Mouse (Mus musculus) hindbrain, embryonic 12.5 days (tissue): ENCODE data around the gene Grin1. TPM values are rescaled to one million over a fixed set of nuclear protein-coding genes. Genes with fewer than 3 reads are reported as not detected.

Experiments used
- ATAC-seq: fragments of 200-750 bp; cut with Nextera tagmentation; 2 replicates; pipeline ENCODE4 v1.8.0; 2017; ENCODE audit warnings: moderate TSS enrichment; ENCODE audit not compliant: low FRiP score
- H3K27ac ChIP-seq: fragments of 300-500 bp; sonication (generic); 2 replicates; pipeline ENCODE4 v1.5.1; 2016; ENCODE audit warnings: mild to moderate bottlenecking
- H3K27me3 ChIP-seq: fragments of 300-500 bp; sonication (generic); 2 replicates; pipeline ENCODE4 v1.6.1; 2016; ENCODE audit warnings: mild to moderate bottlenecking
- H3K36me3 ChIP-seq: fragments of 300-500 bp; sonication (generic); 2 replicates; pipeline ENCODE4 v1.6.1; 2016; ENCODE audit warnings: mild to moderate bottlenecking
- H3K4me1 ChIP-seq: fragments of 300-500 bp; sonication (generic); 2 replicates; pipeline ENCODE4 v1.6.1; 2016
- H3K4me2 ChIP-seq: fragments of 300-500 bp; sonication (generic); replicated peaks from 2 replicates; pipeline ENCODE4 v1.6.1; 2016; ENCODE audit warnings: mild to moderate bottlenecking
- H3K4me3 ChIP-seq: fragments of 300-500 bp; sonication (generic); 2 replicates; pipeline ENCODE4 v1.5.1; 2016; ENCODE audit warnings: mild to moderate bottlenecking
- H3K9ac ChIP-seq: fragments of 300-500 bp; sonication (generic); 2 replicates; pipeline ENCODE4 v1.6.1; 2016; ENCODE audit warnings: mild to moderate bottlenecking, moderate library complexity
- H3K9me3 ChIP-seq: fragments of 300-500 bp; sonication (generic); replicated peaks from 2 replicates; pipeline ENCODE4 v1.6.1; 2016; ENCODE audit warnings: mild to moderate bottlenecking
- WGBS: fragments of 180-500 bp; shearing (Covaris S2); methylation state at CpG from one replicate; pipeline ENCODE4 v1.1.7; 2016; 5-methylcytosine and 5-hydroxymethylcytosine counted together
- polyA plus RNA-seq: library from polyadenylated mRNA; unstranded; fragments of >200 nt; fragmentation: Nextera tagmentation; extraction: Ambion mirVana; gene quantifications from 2 replicates; pipeline ENCODE4 v1.2.1, GENCODE M21; 2016

Gene Grin1
- polyA plus RNA-seq, 1 experiment from 2014 or later: 6.3 TPM

DNA sequence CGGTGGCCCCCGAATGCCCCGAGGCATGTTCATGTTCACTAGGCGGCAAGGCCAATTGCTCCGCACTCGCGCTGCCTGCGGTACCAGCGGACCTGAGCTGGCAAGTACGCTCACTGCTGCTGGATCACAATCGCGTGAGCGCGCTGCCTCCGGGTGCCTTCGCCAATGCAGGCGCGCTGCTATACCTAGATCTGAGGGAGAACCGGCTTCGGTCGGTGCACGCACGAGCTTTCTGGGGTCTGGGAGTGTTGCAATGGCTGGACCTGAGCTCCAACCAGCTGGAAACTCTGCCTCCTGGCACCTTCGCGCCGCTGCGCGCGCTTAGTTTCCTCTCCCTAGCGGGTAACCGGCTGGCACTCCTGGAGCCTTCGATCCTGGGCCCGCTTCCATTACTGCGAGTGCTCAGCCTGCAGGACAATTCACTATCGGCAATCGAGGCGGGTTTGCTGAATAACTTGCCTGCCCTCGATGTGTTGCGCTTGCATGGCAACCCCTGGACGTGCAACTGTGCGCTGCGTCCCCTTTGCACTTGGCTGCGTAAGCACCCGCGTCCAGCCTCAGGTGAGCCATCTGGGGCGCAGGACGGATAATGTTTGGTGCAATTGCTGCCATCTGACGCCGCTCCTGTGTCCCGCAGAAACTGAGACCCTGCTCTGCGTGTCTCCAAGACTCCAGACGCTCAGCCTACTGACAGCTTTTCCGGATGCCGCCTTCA lies 28.7 kb downstream of the Grin1 start:
- peaks cover 12% of the 10 kb centered on the region for H3K36me3 ChIP-seq
- H3K27ac ChIP-seq: no peak overlapping the region
- H3K9me3 ChIP-seq: no peaks in the 10 kb centered on the region
- peak overlapping the region; percentile 17 for H3K4me3 ChIP-seq
- peaks cover 84% of the 10 kb centered on the region for H3K27me3 ChIP-seq
- peak overlapping the region; percentile 40 for H3K4me2 ChIP-seq
- 2% methylated on average over 54 of the region's 54 CpGs for WGBS
- peak overlapping the region; percentile 8; the same call in 1 of the 2 replicates for H3K9ac ChIP-seq
- H3K4me1 ChIP-seq: peaks cover 16% of the 10 kb centered on the region
- ATAC-seq: no peak

DNA sequence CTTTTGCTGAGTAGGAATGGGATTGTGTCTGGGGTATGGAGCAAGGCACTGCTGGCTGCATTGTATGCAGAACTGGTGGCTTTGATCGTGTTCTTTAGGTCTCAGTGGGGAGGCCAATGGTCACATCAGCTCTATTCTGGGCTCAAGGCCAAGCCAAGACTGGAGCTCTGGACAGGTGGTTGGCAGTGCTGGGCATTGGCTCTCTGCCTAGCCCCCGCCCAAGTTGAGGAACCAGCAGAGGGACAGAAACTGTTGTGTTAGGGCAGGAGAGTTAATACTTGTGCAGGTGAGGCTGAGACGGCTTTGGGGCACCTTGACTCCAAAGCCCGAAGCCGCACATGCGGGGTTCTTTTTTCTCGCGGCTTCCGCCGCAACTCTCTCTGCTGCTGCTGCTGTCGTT lies 29.3 kb downstream of the Grin1 start, which contains the start of gene Lrrc26:
TSS of gene Lrrc26 (plus strand) at position 265 of the 400 bp plus-strand sequence.
- Histone ChIP-seq H3K9ac (peak within 1 kb of the TSS; percentile 8; the same call in 1 of the 2 replicates), H3K9me3 (no peaks in the 10 kb centered on the region), H3K4me1 (peaks cover 16% of the 10 kb centered on the region), H3K4me2 (peak within 1 kb of the TSS; percentile 40), H3K36me3 (peaks cover 18% of the 10 kb centered on the region), H3K4me3 (peak within 1 kb of the TSS; percentile 17), H3K27me3 (peaks cover 78% of the 10 kb centered on the region), H3K27ac (no peak within 1 kb of the TSS)
- WGBS: 9% methylated on average over 11 of the region's 11 CpGs
- no peak for ATAC-seq

DNA sequence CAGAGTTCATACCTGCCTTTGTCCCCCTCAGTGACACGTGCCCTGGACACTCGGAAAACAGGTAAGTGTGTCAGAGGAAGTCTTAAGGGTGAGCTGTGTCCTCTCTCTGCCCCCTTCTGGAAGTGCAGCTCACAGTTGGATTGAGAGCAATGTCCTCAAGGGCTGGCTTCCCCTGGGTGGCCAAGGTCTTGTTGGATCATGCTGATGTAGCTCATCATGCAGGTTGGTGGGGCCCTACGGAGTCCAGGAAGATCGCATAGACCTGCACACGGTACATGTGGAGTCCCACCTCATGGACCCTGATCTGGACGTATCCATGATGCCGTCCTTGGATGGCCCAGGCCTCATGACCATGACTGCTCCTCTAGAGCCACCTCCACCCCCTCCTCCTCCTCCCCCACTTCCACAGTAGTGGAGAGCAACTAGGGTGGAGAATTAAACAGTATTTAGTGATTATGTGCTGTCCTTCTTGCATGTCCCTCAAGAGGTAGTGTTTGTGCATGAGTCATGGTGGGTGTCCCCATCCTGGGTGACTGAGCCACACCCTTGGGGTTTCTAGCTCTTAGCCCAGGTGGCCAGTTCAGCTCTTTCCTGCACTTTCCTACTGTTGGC lies 30.1 kb downstream of the Grin1 start:
- no peak overlapping the region for H3K4me2 ChIP-seq
- no peak overlapping the region for H3K9ac ChIP-seq
- H3K27ac ChIP-seq: no peak overlapping the region
- peaks cover 69% of the 10 kb centered on the region for H3K27me3 ChIP-seq
- no peak overlapping the region for H3K4me3 ChIP-seq
- no peak for ATAC-seq
- WGBS: 81% methylated on average over 7 of the region's 7 CpGs
- peaks cover 16% of the 10 kb centered on the region for H3K4me1 ChIP-seq
- H3K36me3 ChIP-seq: peaks cover 26% of the 10 kb centered on the region
- no peaks in the 10 kb centered on the region for H3K9me3 ChIP-seq

DNA sequence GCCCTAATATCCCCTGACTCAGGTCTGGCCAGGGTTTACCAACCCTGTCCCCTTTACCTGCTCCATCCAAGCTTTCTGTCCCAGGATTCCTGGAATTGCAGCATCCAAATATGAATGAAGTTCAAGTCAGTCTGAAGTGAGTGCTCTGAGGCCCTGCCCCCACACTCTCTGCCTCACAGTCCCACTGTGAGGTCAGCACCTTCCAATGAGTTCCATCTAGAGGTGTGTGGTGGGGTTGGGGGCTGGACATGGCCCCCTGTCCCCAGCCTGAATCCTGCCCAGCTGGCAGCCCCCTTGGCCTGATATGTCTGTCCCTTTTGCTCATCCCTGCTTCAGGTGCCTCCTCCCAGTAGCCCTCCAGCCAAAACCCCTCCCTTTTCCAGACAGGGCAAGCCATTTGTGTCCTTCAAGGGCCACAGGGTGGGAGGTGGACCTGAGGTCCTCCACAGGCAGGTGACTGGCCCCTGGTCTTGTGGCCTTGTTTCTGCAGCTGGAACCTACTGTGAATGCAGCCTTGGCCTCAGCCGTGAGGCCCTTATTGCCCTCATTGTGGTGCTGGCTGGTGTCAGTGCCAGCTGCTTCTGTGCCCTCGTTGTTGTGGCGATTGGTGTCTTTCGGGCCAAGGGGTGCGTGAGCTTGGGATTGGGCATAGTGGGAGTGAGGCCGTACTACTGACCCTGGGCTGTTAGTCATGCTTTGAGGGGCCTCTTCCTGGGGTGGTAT lies 30.9 kb downstream of the Grin1 start, which contains the start of gene Tmem210:
TSS of gene Tmem210 (plus strand) at position 219 of the 723 bp plus-strand sequence.
- H3K4me1 ChIP-seq: peaks cover 16% of the 10 kb centered on the region
- peaks cover 33% of the 10 kb centered on the region for H3K36me3 ChIP-seq
- no peak within 1 kb of the TSS for H3K4me2 ChIP-seq
- ATAC-seq: no peak
- WGBS: 89% methylated on average over 6 of the region's 6 CpGs
- no peak within 1 kb of the TSS for H3K4me3 ChIP-seq
- H3K27ac ChIP-seq: no peak within 1 kb of the TSS
- H3K9me3 ChIP-seq: no peaks in the 10 kb centered on the region
- peaks cover 62% of the 10 kb centered on the region for H3K27me3 ChIP-seq
- H3K9ac ChIP-seq: no peak within 1 kb of the TSS

DNA sequence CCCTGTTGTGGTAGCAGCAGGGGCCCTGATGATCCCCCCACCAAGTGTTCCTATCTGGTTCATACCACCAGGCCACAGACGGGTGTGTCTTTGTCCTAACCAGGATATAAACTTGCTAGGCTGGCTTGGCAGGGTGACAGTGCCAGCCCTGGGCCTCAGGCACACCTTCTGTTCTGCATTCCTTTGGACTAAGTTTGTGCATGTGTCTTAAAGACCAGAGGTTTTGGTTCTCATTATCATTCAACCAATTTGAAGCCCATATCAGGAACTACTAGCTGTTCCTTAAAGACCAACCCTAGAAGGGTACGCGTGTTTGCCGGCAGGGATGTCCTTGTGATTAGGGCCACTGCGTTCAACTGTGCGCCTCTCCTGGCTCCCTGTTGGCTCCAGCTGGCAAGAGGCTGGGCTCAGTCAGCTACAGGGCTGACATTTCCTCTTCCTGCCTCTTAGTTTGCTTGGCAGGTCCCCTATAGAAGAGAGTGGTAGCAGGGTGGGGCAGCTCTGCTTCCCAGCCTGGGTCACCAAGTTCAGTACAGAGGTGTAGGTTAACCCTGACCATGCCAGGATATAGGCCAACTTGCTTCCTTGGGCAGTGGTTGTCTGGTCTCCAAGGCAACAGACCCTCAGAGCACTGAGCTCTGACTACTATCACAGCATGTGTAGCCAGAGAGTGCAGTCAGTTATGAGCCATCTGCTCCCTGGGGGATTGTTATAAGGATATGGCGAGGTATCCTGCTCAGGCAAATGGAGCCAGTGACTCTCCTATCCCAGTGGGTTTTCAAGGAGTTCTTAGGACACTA lies 31.9 kb downstream of the Grin1 start:
- Histone ChIP-seq H3K27me3 (peaks cover 51% of the 10 kb centered on the region), H3K4me2 (no peak overlapping the region), H3K4me1 (peaks cover 9% of the 10 kb centered on the region), H3K36me3 (peaks cover 42% of the 10 kb centered on the region), H3K27ac (no peak overlapping the region), H3K4me3 (no peak overlapping the region), H3K9ac (no peak overlapping the region), H3K9me3 (no peaks in the 10 kb centered on the region)
- WGBS: 55% methylated on average over 7 of the region's 7 CpGs
- ATAC-seq: no peak

DNA sequence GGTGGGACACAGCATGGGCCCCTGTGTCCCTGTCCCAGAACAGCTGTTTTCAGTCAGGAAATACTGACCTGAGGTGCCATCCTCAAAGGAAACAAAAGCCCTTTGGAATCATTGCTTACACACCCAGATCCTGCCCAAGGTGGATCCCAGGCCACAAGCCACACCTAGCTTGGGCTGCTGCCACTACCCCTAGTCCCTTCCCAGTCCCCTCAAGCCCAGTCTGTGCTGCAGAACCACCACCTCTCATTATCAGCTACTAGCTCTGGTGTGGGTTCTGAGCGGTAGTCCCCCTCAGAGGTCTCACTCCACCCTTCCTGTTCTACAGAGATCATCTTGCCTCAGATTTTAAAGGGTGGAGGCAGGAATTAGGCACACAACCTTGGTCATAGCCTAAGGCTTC lies 32.7 kb downstream of the Grin1 start:
- Histone ChIP-seq H3K9me3 (no peaks in the 10 kb centered on the region), H3K27me3 (peaks cover 44% of the 10 kb centered on the region), H3K4me1 (peaks cover 5% of the 10 kb centered on the region), H3K4me3 (no peak overlapping the region), H3K36me3 (peaks cover 47% of the 10 kb centered on the region), H3K27ac (no peak overlapping the region), H3K4me2 (no peak overlapping the region), H3K9ac (no peak overlapping the region)
- 75% methylated on average over 1 of the region's 1 CpGs for WGBS
- no peak for ATAC-seq

DNA sequence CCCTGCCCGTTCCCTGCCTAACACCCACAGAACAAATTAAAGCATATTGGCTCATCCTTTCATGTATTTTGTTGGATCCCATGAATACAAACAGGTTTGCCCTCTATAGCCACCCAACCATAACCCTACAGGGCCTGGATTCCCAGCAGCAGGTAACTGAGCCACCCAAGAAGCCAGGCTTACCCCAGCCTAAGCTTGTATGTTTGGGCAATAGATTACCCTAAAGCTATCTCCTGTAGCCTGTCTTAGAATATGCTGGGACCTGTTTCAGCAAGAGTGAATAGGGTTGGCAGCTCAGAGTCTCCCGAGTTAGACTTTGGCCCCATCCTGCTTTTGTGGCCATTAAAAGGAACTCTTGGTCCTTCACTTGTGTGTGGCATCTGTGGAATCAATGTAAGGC lies 33.4 kb downstream of the Grin1 start:
- Histone ChIP-seq H3K4me2 (no peak overlapping the region), H3K4me1 (peaks cover 5% of the 10 kb centered on the region), H3K27ac (no peak overlapping the region), H3K27me3 (peaks cover 37% of the 10 kb centered on the region), H3K9me3 (no peaks in the 10 kb centered on the region), H3K36me3 (peaks cover 54% of the 10 kb centered on the region), H3K9ac (no peak overlapping the region), H3K4me3 (no peak overlapping the region)
- ATAC-seq: no peak
- 91% methylated on average over 2 of the region's 2 CpGs for WGBS

DNA sequence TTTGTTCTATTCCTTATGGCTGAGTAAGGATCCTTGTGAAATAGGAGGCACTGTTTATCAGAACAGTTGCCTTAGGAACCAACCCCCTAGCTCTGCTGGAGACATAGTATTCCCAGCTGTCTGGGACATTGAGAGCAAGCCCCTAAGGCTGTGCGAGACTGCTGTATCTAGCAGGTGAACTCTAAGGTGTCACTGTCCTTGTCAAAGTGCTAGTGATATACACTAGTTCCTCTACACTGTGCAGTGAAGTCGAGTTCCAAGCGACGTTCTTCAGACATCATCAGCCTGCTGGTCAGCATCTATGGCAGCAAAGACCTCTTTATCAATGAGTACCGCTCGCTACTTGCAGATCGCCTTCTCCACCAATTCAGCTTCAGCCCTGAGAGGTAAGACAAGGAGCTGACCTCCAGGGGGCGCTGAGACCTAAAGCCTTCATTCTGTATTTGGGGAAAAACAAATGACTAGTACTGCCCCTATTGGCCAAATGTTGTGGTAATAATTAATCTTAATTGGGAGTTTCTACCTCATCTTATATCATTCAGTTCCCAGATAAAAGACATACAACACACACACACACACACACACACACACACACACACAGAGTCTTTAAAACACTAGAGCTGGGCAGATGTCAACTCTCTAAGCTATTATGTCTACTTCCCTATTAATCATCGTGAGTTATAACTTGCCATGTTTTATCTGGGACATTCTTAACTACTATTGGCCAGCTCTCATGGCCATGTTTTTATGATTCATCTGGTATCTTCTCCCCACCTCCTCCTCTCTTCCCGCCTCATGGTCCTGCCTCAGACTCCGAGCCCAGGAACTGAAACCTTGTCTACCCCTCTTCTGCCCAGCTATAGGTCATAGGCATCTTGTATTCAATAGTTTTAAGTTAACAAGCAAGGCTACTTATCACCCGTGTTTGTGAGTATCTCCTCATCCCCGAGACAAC lies 39.8 kb downstream of the Grin1 start:
- H3K27me3 ChIP-seq: no peaks in the 10 kb centered on the region
- no peak for ATAC-seq
- no peak overlapping the region for H3K27ac ChIP-seq
- no peak overlapping the region for H3K9ac ChIP-seq
- no peak overlapping the region for H3K4me2 ChIP-seq
- 60% methylated on average over 13 of the region's 13 CpGs for WGBS
- no peak overlapping the region for H3K4me3 ChIP-seq
- H3K9me3 ChIP-seq: no peaks in the 10 kb centered on the region
- H3K36me3 ChIP-seq: peaks cover 92% of the 10 kb centered on the region
- H3K4me1 ChIP-seq: 0 out of 2 replicates have a peak, but pooled peaks cover 3% of the 10 kb centered on the region

DNA sequence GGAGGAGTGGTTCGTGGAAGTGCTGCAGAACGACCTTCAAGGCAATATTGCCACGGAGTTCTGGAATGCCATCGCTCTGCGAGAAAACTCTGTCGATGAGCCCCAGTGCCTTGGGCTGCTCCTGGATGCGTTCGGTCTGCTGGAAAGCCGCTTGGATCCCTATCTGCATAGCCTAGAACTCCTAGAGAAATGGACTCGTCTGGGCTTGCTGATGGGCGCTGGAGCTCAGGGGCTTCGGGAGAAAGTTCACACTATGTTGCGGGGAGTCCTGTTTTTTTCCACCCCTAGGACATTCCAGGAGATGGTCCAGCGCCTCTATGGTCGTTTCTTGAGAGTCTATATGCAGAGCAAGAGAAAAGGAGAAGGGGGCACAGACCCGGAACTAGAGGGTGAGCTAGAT lies 46.0 kb downstream of the Grin1 start:
- no peaks in the 10 kb centered on the region for H3K27me3 ChIP-seq
- H3K4me1 ChIP-seq: peaks cover 27% of the 10 kb centered on the region
- H3K27ac ChIP-seq: no peak overlapping the region
- H3K36me3 ChIP-seq: peaks cover 59% of the 10 kb centered on the region
- H3K9me3 ChIP-seq: no peaks in the 10 kb centered on the region
- peak overlapping the region; percentile 90 for H3K4me3 ChIP-seq
- ATAC-seq: no peak; the same call in 1 of the 2 replicates
- peak overlapping the region; percentile 93 for H3K9ac ChIP-seq
- 34% methylated on average over 16 of the region's 16 CpGs for WGBS
- H3K4me2 ChIP-seq: peak overlapping the region; percentile 86

DNA sequence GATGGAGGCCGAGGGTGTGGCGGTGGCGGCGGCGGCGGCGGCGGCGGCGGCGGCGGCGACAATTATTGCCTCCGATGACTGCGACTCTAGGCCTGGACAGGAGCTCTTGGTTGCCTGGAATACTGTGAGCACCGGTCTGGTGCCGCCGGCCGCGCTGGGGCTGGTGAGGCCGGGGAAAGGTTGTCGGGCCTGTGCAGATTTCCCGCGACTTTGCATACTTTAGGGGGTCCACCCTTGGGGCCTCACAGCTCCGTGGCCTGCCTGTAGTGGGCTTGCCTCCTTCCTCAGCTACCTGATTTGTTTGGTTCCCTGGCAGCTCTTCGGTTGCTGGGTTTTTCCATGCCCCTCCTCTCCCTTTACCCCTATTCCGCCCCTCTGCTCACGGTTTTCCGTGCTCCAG lies 46.5 kb downstream of the Grin1 start:
- 2% methylated on average over 29 of the region's 29 CpGs for WGBS
- Histone ChIP-seq H3K27ac (no peak overlapping the region), H3K4me2 (peak overlapping the region; percentile 86), H3K9me3 (no peaks in the 10 kb centered on the region), H3K9ac (peak overlapping the region; percentile 93), H3K27me3 (no peaks in the 10 kb centered on the region), H3K36me3 (peaks cover 54% of the 10 kb centered on the region), H3K4me1 (peaks cover 32% of the 10 kb centered on the region), H3K4me3 (peak overlapping the region; percentile 90)
- peak; percentile 72 for ATAC-seq
